Mouse (Mus musculus) left cerebral cortex, postnatal 14 days (tissue): ENCODE results near the gene Svs1. TPM values are rescaled to one million over a fixed set of nuclear protein-coding genes. Genes with fewer than 3 reads are reported as not detected.

Experiments
- DNase-seq, 2 experiments: peaks; one replicate each; pipeline ENCODE4 v3.0.0; 2021 to 2022; ENCODE audit warnings: low spot score in 2 of 2, mixed read lengths in 1 of 2
- intact Hi-C: fragments of 180-260 bp; cut with DNase I; formaldehyde crosslinking; loops from one replicate; pipeline ENCODE4 v1.15.1; 2025
- total RNA-seq, 2 experiments: library from RNA; stranded (reverse); gene quantifications; 2 replicates each; pipeline ENCODE4 v1.2.3; 2021

Svs1 gene
- total RNA-seq, 2 experiments from 2014 or later = not detected

DNA sequence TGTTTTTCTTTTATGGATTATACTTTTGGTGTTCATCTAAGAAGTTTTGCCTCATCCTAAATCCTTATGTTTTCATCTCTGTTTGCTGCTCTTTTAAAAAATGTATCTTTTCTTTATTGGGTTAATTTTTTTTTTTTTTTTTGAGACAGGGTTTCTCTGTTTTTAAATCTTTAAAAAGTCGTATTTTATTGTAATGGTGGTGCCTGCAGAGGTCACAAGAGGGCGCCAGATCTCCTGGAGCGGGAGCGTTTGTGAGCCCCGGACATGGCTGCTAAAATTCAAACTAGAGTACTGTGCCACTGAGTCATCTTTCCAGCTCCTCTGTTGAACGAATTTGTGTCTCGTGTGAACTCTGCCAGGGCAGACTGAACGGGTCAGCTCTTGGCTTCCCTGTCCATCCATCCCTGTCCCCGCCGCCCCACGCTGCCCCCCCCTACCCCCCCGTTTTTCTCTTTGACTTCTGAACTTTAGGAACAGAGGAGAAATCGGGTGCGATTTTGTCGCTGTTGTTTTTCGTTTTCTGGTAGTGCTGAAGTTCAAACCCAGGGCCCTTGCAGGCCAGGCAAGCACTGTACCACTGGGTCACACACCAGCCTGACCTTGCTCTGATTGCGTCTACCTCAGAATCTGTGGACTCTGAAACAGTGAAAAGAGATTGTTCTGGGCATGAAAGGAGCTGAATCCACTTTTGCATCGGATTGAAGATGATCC is 53.0 kb downstream of the Svs1 start:
- intact Hi-C loops = no loop called here
- peak; percentile 64 to 76 for DNase-seq

Other genes starting within 250 kb of the Svs1 start
- gene Gimap1, start 247.8 kb upstream of the Svs1 start, total RNA-seq = 1 to 10 TPM; 2.2 TPM
- 1 to 10 TPM in 1 of 2 experiments, under 1 TPM in 1; 0.77 to 1.5 TPM for gene Gimap5, start 240.7 kb upstream of the Svs1 start, total RNA-seq
- gene Gimap3, start 216.0 kb upstream of the Svs1 start, total RNA-seq = not detected
- gene Tmem176a, start 145.9 kb upstream of the Svs1 start, total RNA-seq = 10 to 100 TPM; 20.4 to 23.8 TPM
- gene Tmem176b, start 145.4 kb upstream of the Svs1 start, total RNA-seq = 10 to 100 TPM; 45.7 to 47.3 TPM
- not detected for gene Aoc1, start 114.0 kb upstream of the Svs1 start, total RNA-seq
- gene 1600015I10Rik, start 57.0 kb upstream of the Svs1 start, total RNA-seq = not detected
- gene Doxl2, start 11.9 kb upstream of the Svs1 start, total RNA-seq = not detected
- gene Gpnmb, start 49.7 kb downstream of the Svs1 start, total RNA-seq = under 1 TPM; 0.70 to 0.99 TPM
- 10 to 100 TPM; 25.8 to 26.9 TPM for gene Malsu1, start 86.9 kb downstream of the Svs1 start, total RNA-seq
- under 1 TPM; 0.18 to 0.47 TPM for gene Igf2bp3, start 228.1 kb downstream of the Svs1 start, total RNA-seq